Mouse (Mus musculus) cerebellum, adult 2 months (tissue): ENCODE data around the gene Zbtb20. TPM values are rescaled to one million over a fixed set of nuclear protein-coding genes. Genes with fewer than 3 reads are reported as not detected.

ENCODE experiments used
- DNase-seq, 2 experiments: peaks; one replicate each; pipeline ENCODE4 v3.0.0; 2021
- H3K27ac ChIP-seq: fragments of 200-500 bp; 2 replicates; pipeline ENCODE4 v1.5.1; 2012; ENCODE audit warnings: low read length, control low read depth, inconsistent platforms; ENCODE audit not compliant: insufficient read depth
- H3K27me3 ChIP-seq: fragments of 200-500 bp; 2 replicates; pipeline ENCODE4 v1.6.1; 2012; ENCODE audit warnings: inconsistent platforms, mild to moderate bottlenecking, low read length, moderate library complexity; ENCODE audit not compliant: control insufficient read depth, insufficient read depth
- H3K4me1 ChIP-seq: fragments of 200-500 bp; 2 replicates; pipeline ENCODE4 v1.6.1; 2011; ENCODE audit warnings: low read length; ENCODE audit not compliant: control insufficient read depth, insufficient read depth
- H3K4me3 ChIP-seq: fragments of 200-500 bp; replicated peaks from 2 replicates; pipeline ENCODE3; 2011; ENCODE audit warnings: mild to moderate bottlenecking, low read depth, low read length, control low read depth; ENCODE audit not compliant: insufficient read depth
- CTCF ChIP-seq: fragments of 200-500 bp; IDR thresholded peaks from 2 replicates; pipeline ENCODE4 v1.5.1; 2011; ENCODE audit warnings: low read depth, mild to moderate bottlenecking, control low read depth, low read length, moderate library complexity, borderline replicate concordance; ENCODE audit not compliant: insufficient read depth
- POLR2A ChIP-seq: fragments of 200-500 bp; IDR thresholded peaks from 2 replicates; pipeline ENCODE4 v1.6.1; 2011; ENCODE audit warnings: low read length, control low read depth, borderline replicate concordance; ENCODE audit not compliant: insufficient read depth
- WGBS: fragments of 180-500 bp; shearing (Covaris S2); methylation state at CpG from one replicate; pipeline ENCODE4 v1.1.7; 2018; 5-methylcytosine and 5-hydroxymethylcytosine counted together
- polyA plus RNA-seq: library from polyadenylated mRNA; depleted of rRNA; stranded (reverse); fragments of >200 nt; gene quantifications from 2 replicates; pipeline ENCODE4 v1.2.3, GENCODE M21; 2012

Gene Zbtb20
- polyA plus RNA-seq, 1 experiment: 25.2 TPM

- Histone ChIP-seq H3K27ac (no peak overlapping the region), H3K4me1 (no peaks in the 10 kb centered on the region), H3K4me3 (no peak overlapping the region), H3K27me3 (no peaks in the 10 kb centered on the region)
- no peak for DNase-seq
- 74% methylated on average over 8 of the region's 8 CpGs for WGBS
- no peak for TF ChIP-seq CTCF
- TF ChIP-seq POLR2A: no peak
Measured at GRCm38 (mm10) chr16:43456446-43457172, 580.9 kb downstream of the Zbtb20 start.

GRCm38 (mm10) chr16:43457814-43458213, 582.1 kb downstream of the Zbtb20 start:
- WGBS: 86% methylated on average over 8 of the region's 8 CpGs
- H3K4me1 ChIP-seq: no peaks in the 10 kb centered on the region
- H3K4me3 ChIP-seq: no peak overlapping the region
- H3K27me3 ChIP-seq: no peaks in the 10 kb centered on the region
- no peak overlapping the region for H3K27ac ChIP-seq
- TF ChIP-seq POLR2A (no peak), CTCF (no peak)
- DNase-seq: no peak

- no peak for TF ChIP-seq POLR2A
- TF ChIP-seq CTCF: no peak
- Histone ChIP-seq H3K4me1 (peaks cover 3% of the 10 kb centered on the region), H3K27me3 (no peaks in the 10 kb centered on the region), H3K4me3 (no peak overlapping the region), H3K27ac (no peak overlapping the region)
- WGBS: 88% methylated on average over 7 of the region's 7 CpGs
- DNase-seq: no peak
Measured at GRCm38 (mm10) chr16:43458726-43459223, 583.1 kb downstream of the Zbtb20 start.

DNA sequence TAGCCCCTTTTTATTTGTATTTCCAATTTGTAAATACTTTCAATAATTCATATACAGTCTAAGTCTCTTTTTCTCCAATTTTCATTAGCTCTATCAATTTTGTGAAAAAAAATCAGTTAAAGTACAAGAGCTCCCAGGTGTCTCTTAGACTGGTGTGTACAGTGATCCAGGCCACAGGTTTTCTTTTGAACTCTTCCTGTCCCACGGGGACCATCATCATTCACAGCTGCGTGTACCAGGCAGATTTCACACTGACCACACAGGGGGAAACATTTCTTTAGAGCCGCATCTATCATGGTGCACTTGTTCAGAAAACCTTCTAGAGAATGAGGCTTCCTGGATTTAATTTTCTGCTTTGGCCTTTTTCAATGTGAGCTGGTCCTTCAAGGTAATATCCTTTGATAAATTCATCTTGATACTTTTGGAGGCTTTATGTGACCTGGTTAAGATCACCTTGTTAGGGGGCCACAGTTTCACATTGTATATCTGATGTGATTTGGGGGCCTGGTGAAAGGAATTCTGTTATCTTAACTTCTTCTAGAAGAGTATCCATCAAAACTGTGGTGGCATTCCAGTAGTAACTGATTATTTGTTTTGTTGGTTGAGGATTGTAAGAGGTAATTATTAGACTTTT, 586.2 kb downstream of the Zbtb20 start:
- WGBS: 89% methylated on average over 3 of the region's 3 CpGs
- no peaks in the 10 kb centered on the region for H3K27me3 ChIP-seq
- peaks cover 21% of the 10 kb centered on the region for H3K4me1 ChIP-seq
- TF ChIP-seq CTCF: no peak
- no peak for TF ChIP-seq POLR2A
- H3K4me3 ChIP-seq: no peak overlapping the region
- DNase-seq: no peak
- no peak overlapping the region for H3K27ac ChIP-seq

- Histone ChIP-seq H3K27ac (no peak overlapping the region; the same call in 1 of the 2 replicates), H3K4me3 (no peak overlapping the region), H3K4me1 (peaks cover 23% of the 10 kb centered on the region), H3K27me3 (no peaks in the 10 kb centered on the region)
- 71% methylated on average over 11 of the region's 11 CpGs for WGBS
- TF ChIP-seq POLR2A (no peak), CTCF (no peak)
- DNase-seq: peak; percentile 21 to 44
Measured at GRCm38 (mm10) chr16:43462470-43463455, 587.1 kb downstream of the Zbtb20 start.

DNA sequence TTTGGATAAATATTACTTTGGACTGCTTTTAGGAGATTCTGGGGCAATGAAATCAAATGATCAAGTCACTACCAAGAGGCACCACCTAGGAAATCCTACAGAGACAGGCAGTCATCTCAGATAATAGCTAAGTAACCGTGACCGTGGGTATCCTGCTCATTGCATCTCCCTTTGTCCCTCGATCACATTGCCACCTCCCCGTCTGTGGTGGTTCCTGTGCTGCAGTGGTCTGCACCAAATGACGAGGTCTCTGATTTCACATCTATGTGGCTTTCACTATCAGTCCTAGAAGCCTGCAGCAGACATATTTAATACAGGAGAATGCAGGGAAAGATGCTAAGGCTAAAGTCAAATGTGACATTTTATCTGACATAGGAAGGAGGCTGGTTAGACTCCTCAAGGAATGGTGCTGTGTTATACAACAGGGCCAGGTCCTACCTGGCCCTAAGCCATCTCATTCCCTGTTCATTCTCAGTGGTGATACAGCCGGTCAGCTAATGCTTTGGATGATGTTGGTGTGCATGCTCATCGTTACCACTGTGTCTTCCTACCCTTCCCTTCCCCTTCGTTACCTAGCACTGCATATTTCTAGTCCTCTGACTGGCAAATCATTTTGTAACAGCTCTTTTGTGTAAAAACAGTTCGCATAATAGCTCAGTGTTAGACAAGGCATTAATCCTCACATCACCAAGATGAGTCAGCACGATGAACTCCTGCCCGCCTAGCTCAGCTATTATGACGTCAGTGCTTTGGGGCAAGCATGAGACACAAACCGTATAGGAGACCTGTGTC, 588.2 kb downstream of the Zbtb20 start:
- 41% methylated on average over 13 of the region's 13 CpGs for whole genome bisulfite sequencing
- peak; percentile 45 to 68 for DNase-seq

More for the DNA sequence above, 588.2 kb downstream of the Zbtb20 start:
- H3K27me3 ChIP-seq: no peaks in the 10 kb centered on the region
- peaks cover 23% of the 10 kb centered on the region for H3K4me1 ChIP-seq
- H3K4me3 ChIP-seq: no peak overlapping the region
- H3K27ac ChIP-seq: peak overlapping the region; percentile 32; the same call in 1 of the 2 replicates
- TF ChIP-seq POLR2A (no peak), CTCF (no peak)
